Mouse (Mus musculus): Measurements from ENCODE around the gene Ksr1.

- TF ChIP-seq CTCF (IDR thresholded peaks at IDR 0.05; ENCODE audit: control insufficient read depth, insufficient read depth, low read length), result no peak
- TF ChIP-seq POLR2A (IDR thresholded peaks at IDR 0.05; ENCODE audit: borderline replicate concordance, control insufficient read depth, low read depth, low read length), result no peak
These were observed 104.2 kb downstream of the Ksr1 start for GRCm38 (mm10) chr11:79041908-79042430.

Data from bone marrow, adult 2 months (tissue).